Mouse (Mus musculus) lung, postnatal 10 days (tissue): ENCODE data around the gene Atad3a.
A peak's percentile ranks its signal among the peaks of the same experiment; 100 is the strongest.

Experiments used
- DNase-seq: peaks from one replicate; pipeline ENCODE4 v3.0.0; 2021

Gene Atad3a

GRCm38 (mm10) chr4:155735788-155736187, 25.1 kb downstream of the Atad3a start:
- no peak for DNase-seq

GRCm38 (mm10) chr4:155734951-155735702, 25.8 kb downstream of the Atad3a start:
- DNase-seq = peak; percentile 58

- DNase-seq = peak; percentile 96
These were observed 26.4 kb downstream of the Atad3a start, which contains the start of gene Tmem240 for GRCm38 (mm10) chr4:155734350-155734941. Gene Tmem240 (plus strand): TSS chr4:155734800.

- DNase-seq = no peak
These were observed 27.6 kb downstream of the Atad3a start for GRCm38 (mm10) chr4:155733267-155733666.

- DNase-seq = no peak
These were observed 32.9 kb downstream of the Atad3a start for GRCm38 (mm10) chr4:155727993-155728392.

- peak; percentile 32 for DNase-seq
These were observed 39.2 kb downstream of the Atad3a start for GRCm38 (mm10) chr4:155721668-155722083.

GRCm38 (mm10) chr4:155710521-155711252, 50.2 kb downstream of the Atad3a start:
- DNase-seq = peak; percentile 55

GRCm38 (mm10) chr4:155708988-155709387, 51.9 kb downstream of the Atad3a start:
- no peak for DNase-seq

GRCm38 (mm10) chr4:155708582-155708981, 52.3 kb downstream of the Atad3a start:
- no peak for DNase-seq

GRCm38 (mm10) chr4:155705592-155705929, 55.3 kb downstream of the Atad3a start:
- no peak for DNase-seq

- peak; percentile 95 for DNase-seq
These were observed 55.9 kb downstream of the Atad3a start, which contains the start of gene Ssu72 for GRCm38 (mm10) chr4:155704721-155705591. Gene Ssu72 (plus strand): TSS chr4:155704800.

GRCm38 (mm10) chr4:155703425-155703929, 57.4 kb downstream of the Atad3a start:
- no peak for DNase-seq

GRCm38 (mm10) chr4:155700425-155700824, 60.5 kb downstream of the Atad3a start:
- DNase-seq = no peak

GRCm38 (mm10) chr4:155696261-155697255, 64.3 kb downstream of the Atad3a start:
- no peak for DNase-seq

- DNase-seq = no peak
These were observed 65.3 kb downstream of the Atad3a start for GRCm38 (mm10) chr4:155695531-155696062.

GRCm38 (mm10) chr4:155694482-155695401, 66.2 kb downstream of the Atad3a start:
- peak; percentile 71 for DNase-seq

GRCm38 (mm10) chr4:155694111-155694481, 66.8 kb downstream of the Atad3a start, which contains the start of gene Fndc10:
Gene Fndc10 (plus strand): TSS chr4:155694342.
- peak; percentile 76 for DNase-seq

GRCm38 (mm10) chr4:155692421-155692820, 68.5 kb downstream of the Atad3a start:
- peak; percentile 18 for DNase-seq
